Comparison of ENCODE assay signal across 21 mouse cellular contexts in the genomic region with DNA sequence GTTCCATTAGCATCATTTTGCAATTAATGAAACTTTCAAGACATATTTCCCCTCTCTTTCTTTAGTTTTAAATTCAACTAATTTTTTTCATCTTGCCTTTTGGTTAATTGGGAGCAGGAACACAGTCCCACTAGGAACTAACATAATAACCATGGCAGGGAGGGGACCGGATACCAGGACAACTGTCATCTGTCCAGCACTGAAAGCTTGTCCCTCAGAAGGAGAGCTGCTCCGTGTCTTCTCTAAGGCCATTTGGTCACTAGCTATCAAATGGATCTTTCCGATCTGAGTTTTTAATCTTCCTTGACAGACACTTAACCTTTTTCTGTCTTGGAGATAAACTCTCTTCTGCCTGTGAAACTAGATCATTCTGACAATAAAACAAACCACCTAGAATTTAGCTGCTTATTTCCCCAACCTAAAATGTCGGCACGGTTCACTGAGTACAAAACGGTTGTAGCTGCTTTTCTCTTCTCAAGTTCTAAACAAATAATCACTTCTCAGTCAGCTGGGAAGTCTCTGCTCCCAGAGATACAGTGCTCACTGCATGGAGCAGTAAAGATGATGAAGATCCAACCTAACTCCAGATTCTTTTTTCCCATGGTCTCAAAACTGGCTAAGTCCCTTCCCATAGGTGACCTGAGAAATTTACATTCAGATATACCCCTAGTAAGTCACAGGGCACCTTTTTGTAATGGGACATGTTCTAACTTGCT. TPM values are rescaled to one million over a fixed set of nuclear protein-coding genes. Genes with fewer than 3 reads are reported as not detected.
DNase-seq lines count a peak whose midpoint lies in the region; ATAC-seq and TF ChIP-seq lines count a peak whose summit lies in the region.
"Had no signal": no experiment of that assay in that cellular context is flagged by ENCODE, and none has a peak within 500 bp of the region (broad histone marks: within the 10 kb centered on the region; RNA-seq: fewer than 3 reads in every experiment).

No protein-coding gene starts in this region.

- no peak overlapping the region; the same call in 1 of the 2 replicates for H3K27ac ChIP-seq in kidney, embryonic 15.5 days
- no peak overlapping the region for H3K27ac ChIP-seq in kidney, postnatal 0 days
- H3K27ac ChIP-seq: embryonic facial prominence, embryonic 13.5 days; forebrain, embryonic 10.5 days; forebrain, embryonic 12.5 days had no signal

- peaks cover 10% of the 10 kb centered on the region for H3K4me1 ChIP-seq in kidney, embryonic 15.5 days
- H3K4me1 ChIP-seq in kidney, postnatal 0 days (replicated peaks; ENCODE audit: insufficient read depth, low read length) = no peaks in the 10 kb centered on the region
- H3K4me1 ChIP-seq: embryonic facial prominence, embryonic 13.5 days; embryonic facial prominence, embryonic 15.5 days; forebrain, embryonic 10.5 days; forebrain, embryonic 12.5 days had no signal

- DNase-seq in kidney, adult 9 months = no peak
- peak; percentile 49 for DNase-seq in kidney, postnatal 0 days (ENCODE audit: low spot score)
- no peak for DNase-seq in kidney, postnatal 14 days
- DNase-seq: adrenal gland, adult 2 months; adrenal gland, postnatal 10 days; adrenal gland, postnatal 25 days; cerebellum, adult 11 months; cerebellum, adult 18-20 months; cerebellum, adult 8-10 months; cerebellum, adult 9-11 months; cerebellum, postnatal 14 days; cerebellum, postnatal 36 days; embryo, embryonic 11 days had no signal

- H3K36me3 ChIP-seq in kidney, embryonic 15.5 days = no peaks in the 10 kb centered on the region
- H3K36me3 ChIP-seq in kidney, postnatal 0 days (ENCODE audit: insufficient read depth, low read length) = no peaks in the 10 kb centered on the region
- H3K36me3 ChIP-seq: embryonic facial prominence, embryonic 15.5 days; forebrain, embryonic 10.5 days; forebrain, embryonic 12.5 days had no signal

- H3K9me3 ChIP-seq in kidney, embryonic 15.5 days (replicated peaks) = no peaks in the 10 kb centered on the region
- H3K9me3 ChIP-seq in kidney, postnatal 0 days (replicated peaks; ENCODE audit: low read length) = no peaks in the 10 kb centered on the region
- H3K9me3 ChIP-seq: embryonic facial prominence, embryonic 13.5 days; embryonic facial prominence, embryonic 15.5 days; forebrain, embryonic 10.5 days; forebrain, embryonic 12.5 days had no signal

- ATAC-seq in kidney, embryonic 15.5 days (replicated peaks; ENCODE audit: low FRiP score) = peak; percentile 59
- no peak for ATAC-seq in kidney, postnatal 0 days (replicated peaks; ENCODE audit: low FRiP score, low read depth)
- ATAC-seq: forebrain, embryonic 14.5 days; forebrain, embryonic 16.5 days had no signal

- no peak for TF ChIP-seq CTCF in kidney, postnatal 0 days (IDR thresholded peaks at IDR 0.05; ENCODE audit: low read depth)

- H3K4me2 ChIP-seq in kidney, embryonic 15.5 days = no peak overlapping the region
- H3K4me2 ChIP-seq in kidney, postnatal 0 days (ENCODE audit: low read length) = no peak overlapping the region
- H3K4me2 ChIP-seq: embryonic facial prominence, embryonic 13.5 days; embryonic facial prominence, embryonic 15.5 days; forebrain, embryonic 12.5 days had no signal

- H3K9ac ChIP-seq in kidney, embryonic 15.5 days = no peak overlapping the region
- no peak overlapping the region for H3K9ac ChIP-seq in kidney, postnatal 0 days (ENCODE audit: low read depth, low read length)
- H3K9ac ChIP-seq: embryonic facial prominence, embryonic 13.5 days; embryonic facial prominence, embryonic 15.5 days; forebrain, embryonic 12.5 days had no signal

- H3K4me3 ChIP-seq in kidney, embryonic 15.5 days (replicated peaks) = no peak overlapping the region
- no peak overlapping the region for H3K4me3 ChIP-seq in kidney, postnatal 0 days (replicated peaks; ENCODE audit: low read depth, low read length)
- H3K4me3 ChIP-seq: embryonic facial prominence, embryonic 13.5 days; embryonic facial prominence, embryonic 15.5 days; erythroblast, embryonic 14.5 days; forebrain, embryonic 10.5 days; forebrain, embryonic 12.5 days had no signal

- 20% methylated on average over 6 of the region's 6 CpGs for WGBS in kidney, embryonic 15.5 days
- 30% methylated on average over 6 of the region's 6 CpGs for WGBS in kidney, postnatal 0 days

- no peaks in the 10 kb centered on the region for H3K27me3 ChIP-seq in kidney, embryonic 15.5 days
- H3K27me3 ChIP-seq in kidney, postnatal 0 days (ENCODE audit: insufficient read depth, low read length) = no peaks in the 10 kb centered on the region
- H3K27me3 ChIP-seq: embryonic facial prominence, embryonic 13.5 days; embryonic facial prominence, embryonic 15.5 days; forebrain, embryonic 12.5 days had no signal

RNA-seq across cellular contexts. Expression of gene Bcl2, which starts 34.1 kb away (rescaled TPM):
- polyA plus RNA-seq in kidney, embryonic 15.5 days (2015; fragmentation: Nextera tagmentation; extraction: Ambion mirVana) = 26.4 and 26.7 TPM in 2 replicates
- polyA plus RNA-seq in kidney, postnatal 0 days (2015; fragmentation: Nextera tagmentation; extraction: Ambion mirVana) = 11.7 and 13.4 TPM in 2 replicates
- polyA plus RNA-seq: erythroblast, embryonic 14.5 days had no signal
